Mouse (Mus musculus): Measurements from ENCODE around the gene Trappc11. TPM values are rescaled to one million over a fixed set of nuclear protein-coding genes. Genes with fewer than 3 reads are reported as not detected.

The Trappc11 gene
- 10 to 100 TPM; 51.7 to 59.0 (median 54.9) TPM for total RNA-seq (2022)

DNA sequence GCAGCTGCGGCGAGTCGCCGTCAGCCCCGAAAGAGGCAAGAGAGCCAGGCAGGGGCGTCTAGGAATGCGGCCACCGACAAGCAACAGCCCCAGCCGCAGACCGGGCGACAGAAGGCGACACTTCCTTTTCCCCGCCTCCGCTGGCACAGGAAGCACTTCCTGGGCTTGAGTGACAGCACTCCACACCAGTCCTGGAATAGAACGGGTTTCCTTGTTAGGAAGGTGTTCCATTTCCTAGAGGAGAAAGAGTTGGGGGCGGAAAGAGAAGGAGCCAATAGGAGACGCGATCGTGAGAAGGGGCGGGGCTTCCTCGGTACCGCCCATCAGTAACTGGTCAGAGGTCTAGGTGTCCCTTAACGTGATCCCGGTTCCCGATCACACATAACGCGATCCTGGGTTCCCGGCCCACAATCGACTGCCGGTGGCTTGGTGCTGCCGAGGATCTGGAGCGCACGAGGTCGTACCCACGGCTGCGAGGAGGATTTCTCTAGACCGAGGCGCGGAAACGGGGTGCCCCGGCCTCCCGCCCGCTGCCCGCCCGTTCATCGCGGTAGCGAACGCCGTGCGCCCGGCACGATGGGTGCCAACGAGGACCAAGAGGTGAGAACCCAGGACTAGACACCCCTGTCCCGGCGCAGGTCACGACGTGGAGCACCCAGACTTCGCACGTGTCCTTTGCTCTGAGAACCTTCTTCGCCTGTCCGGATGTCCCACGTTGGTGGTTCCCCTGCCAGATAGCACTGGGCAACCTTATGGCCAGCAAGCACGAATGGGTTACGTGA, at the start of gene Trappc11, which contains the start of gene Rwdd4a:
TSS of gene Trappc11 (minus strand) at position 127 of the 782 bp plus-strand sequence.
TSS of gene Rwdd4a (plus strand) at position 321 of the 782 bp plus-strand sequence.
- DNase-seq (ENCODE audit: low spot score in 2 of 2): peak; percentile 91 to 98

DNA sequence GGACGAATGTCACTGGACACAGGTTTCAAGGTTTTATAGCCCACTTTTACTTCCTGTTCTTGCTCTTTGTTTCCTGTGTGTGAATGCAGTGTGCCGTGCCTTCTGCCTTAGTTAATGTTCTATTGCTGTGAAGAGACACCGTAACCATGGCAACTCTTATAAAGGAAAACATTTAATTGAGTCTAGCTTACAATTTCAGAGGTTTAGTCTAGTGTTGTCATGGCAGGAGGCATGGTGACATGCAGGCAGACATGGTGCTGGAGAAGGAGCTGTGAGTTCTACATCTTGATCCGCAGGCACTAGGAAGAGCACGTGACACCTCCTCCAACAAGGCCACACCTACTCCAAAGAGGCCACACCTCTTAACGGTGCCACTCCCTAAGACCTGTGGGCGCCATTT, 48.2 kb upstream of the Trappc11 start:
- DNase-seq (ENCODE audit: low spot score in 2 of 2): no peak

DNA sequence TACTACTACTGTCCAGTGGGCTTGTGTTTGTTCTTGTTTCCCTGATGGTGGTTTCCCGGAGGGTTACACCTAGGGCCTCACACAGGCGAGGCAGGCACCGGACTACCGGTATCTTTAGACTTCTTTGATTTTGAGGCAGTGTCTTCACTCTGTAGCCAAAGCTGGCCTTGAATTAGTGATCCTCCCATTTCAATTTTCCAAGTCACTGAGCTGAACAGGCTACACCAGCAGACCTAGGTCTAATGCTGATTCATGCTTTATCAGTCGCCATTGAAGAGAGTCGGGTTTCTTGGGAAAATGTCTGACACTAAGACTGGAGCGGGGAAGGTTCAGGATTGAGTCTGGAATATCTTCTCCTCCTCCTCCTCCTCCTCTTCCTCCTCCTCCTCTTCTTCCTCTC, 40.2 kb upstream of the Trappc11 start:
- no peak for DNase-seq (ENCODE audit: low spot score in 2 of 2)

DNA sequence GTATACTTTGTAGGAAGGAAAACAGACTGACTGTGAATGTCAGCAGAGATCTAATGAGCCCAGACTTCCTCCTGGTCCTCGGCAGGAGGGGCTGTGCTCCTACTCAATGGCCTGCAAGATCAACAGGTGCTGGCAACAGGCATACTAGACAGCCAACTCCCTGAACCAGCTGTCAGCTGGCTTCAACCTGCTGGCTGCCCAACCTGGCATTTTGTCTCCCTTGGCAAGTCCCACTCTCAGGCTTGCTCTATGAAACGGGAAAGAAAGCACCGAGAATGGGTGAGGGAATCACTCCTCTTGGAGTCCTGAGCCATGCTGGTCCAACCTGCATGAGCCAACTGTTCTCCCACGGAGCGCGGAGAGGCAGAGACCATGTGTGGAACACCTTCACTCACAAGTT, 36.9 kb upstream of the Trappc11 start:
- DNase-seq (ENCODE audit: low spot score in 2 of 2): no peak

DNA sequence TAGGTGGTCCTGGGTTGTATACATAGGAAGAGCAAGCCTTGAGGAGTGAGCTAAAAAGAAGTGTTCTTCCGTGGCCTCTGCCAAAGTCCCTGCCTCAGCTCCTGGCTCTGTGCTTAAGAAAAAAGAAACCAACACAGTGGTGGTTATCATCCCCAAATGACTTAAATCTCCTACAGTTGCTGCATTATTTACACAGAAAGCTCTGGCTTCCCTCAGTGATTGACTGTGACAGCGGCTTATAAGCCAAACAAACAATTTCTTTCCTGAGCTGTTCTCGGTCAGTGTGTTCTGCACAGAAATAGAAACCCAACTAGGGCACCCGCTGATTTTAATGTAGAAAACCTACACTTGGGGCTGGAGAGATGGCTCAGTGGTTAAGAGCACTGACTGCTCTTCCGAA, 34.8 kb upstream of the Trappc11 start:
- no peak for DNase-seq (ENCODE audit: low spot score in 2 of 2)

DNA sequence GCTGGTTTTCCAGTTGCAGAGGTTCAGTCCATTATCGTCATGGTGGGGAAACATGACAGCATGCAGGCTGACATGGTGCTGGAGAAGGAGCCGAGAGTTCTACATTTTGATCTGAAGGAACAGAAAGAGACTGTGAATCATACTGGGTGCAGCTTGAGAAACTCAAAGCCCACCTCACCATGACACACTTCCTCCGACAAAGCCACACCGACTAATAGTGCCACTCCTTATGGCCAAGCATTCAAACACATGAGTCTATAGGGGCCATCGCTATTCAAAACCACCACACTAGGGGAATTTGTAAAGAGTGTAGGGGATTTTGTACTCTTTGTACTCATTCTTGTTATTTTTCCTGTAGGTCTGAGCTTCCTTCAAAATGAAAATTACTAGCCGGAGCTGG, 33.3 kb upstream of the Trappc11 start:
- no peak for DNase-seq (ENCODE audit: low spot score in 2 of 2)

DNA sequence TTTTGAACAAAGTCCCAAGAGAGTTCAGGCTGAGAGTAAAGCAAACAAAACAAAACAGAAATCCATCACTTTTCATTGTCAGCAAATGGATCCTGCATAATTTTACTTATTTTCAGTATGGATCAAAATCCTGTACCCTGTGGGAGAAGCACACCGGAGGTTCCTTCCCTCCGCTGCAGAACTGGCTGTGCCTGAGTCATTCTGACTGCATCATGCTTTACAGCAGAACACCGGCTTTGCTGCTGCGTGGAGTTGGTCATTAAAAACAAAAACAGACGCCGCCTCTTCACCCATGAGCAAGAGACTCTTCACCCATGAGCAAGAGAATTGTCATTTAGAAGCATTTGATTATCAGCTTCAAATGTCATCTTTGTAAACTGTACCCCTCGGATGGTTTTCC, 27.5 kb upstream of the Trappc11 start:
- DNase-seq (ENCODE audit: low spot score in 2 of 2): no peak

DNA sequence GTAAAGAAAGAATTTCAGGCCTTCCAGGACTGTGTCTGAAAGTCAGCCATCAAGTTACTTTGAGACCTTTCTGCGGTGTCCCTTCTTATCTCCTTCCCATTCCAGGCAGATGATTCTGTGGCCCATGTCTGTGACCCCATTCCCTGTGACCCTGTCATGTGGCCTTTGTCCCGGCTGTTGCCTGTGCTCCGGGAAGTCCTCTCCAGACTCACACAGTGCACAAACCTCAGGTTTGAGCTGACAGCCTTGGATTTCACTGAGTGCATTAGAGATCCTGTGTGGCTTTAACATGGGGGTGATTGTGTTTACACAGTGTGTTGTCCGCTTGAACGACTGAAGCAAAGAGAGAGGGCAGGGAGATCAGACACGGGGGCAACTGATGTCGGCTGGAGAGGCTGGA, 25.0 kb upstream of the Trappc11 start:
- DNase-seq (ENCODE audit: low spot score in 2 of 2): no peak

DNA sequence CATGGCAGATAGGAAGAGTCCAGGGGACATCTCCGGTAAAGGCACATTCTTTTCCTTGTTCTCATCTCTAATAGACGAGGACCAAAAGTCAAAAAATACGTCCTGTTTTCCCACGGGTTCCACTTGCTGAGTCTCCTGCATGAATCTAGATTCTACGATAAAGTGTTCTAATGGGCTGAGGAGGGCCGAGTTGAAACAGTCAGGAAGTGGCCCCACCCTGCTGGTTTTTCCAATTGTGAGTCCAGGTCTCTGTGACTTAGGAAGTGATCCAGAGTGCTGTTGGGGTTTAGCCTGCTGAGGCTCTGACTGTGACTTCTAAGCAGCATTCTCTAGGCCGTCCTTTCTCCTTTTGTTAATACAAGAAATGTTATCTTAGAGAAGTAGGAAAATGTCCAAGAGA, 23.2 kb upstream of the Trappc11 start:
- no peak for DNase-seq (ENCODE audit: low spot score in 2 of 2)

DNA sequence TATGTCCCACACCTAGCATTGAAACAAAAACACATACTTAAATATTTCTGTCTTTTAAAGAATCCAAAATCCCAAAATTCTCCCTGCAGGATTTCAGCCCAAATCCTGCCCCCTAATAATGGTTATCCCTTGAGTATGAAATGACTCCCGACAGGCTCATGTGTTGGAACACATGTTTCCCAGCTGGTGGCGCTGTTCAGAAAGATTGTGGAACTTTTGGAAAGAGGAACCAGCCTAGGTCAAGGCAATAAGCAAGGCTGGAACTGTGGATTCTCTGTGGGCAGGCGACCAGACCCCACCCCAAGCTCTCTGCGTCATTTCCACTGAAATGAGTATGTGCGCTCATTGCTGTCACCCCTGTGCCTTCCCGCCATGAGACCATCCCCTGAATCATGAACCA, 20.3 kb upstream of the Trappc11 start:
- no peak for DNase-seq (ENCODE audit: low spot score in 2 of 2)

DNA sequence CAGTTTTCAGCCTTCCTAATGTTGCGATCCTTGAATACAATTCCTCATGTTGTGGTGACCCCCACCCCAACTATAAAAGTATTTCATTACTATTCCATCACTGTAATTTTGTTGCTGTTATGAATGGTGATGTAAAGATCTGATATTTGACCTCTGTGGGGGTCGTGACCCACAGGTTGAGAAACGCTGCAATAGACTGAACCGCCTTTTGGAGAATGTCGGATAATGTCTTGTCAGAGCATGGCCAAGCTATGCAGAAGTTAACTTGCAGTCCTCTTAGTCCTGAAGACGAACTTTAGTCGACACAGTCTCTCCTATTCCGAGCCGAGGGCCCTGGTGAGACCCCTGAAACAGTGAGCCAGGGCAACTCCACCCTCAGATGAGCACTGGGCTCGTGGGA, 13.8 kb upstream of the Trappc11 start:
- no peak for DNase-seq (ENCODE audit: low spot score in 2 of 2)

DNA sequence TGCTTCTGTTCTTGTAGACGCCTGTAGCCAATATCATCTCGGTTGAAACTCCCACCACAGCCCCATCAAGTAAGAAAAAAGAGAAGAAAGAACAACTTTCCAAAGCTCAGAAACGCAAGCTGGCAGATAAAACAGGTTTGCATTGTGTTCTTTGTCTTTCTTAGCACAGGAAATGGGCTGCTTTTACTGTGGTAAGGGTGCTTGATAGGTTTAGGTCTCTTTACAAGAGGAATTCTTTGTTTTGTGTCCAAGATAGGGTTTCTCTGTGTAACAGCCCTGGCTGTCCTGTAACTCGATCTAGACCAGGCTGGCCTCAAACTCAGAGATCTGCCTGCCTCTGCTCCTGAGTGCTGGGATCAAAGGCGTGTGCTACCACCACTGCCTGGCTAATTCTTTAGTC, 10.8 kb upstream of the Trappc11 start:
- no peak for DNase-seq (ENCODE audit: low spot score in 2 of 2)

DNA sequence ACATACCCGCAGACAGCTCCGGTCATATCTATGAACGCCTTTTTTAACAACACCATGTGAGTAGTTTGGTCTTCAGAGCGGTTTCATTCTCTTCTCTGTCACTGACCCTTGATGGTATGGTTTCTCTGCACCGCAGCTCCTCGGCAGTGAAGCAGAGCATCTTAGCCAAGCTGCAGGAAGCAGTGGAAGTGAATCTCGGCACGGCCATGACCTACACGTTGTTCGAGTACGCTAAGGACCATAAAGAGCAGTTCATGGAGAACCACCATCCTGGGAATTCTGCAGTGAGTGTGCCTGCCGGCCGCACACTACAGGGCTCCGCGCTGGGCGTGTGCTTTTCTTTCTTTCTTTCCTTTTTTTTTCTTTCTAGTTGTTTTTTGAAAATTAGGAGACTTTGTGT, 9.5 kb upstream of the Trappc11 start:
- DNase-seq (ENCODE audit: low spot score in 2 of 2): no peak

DNA sequence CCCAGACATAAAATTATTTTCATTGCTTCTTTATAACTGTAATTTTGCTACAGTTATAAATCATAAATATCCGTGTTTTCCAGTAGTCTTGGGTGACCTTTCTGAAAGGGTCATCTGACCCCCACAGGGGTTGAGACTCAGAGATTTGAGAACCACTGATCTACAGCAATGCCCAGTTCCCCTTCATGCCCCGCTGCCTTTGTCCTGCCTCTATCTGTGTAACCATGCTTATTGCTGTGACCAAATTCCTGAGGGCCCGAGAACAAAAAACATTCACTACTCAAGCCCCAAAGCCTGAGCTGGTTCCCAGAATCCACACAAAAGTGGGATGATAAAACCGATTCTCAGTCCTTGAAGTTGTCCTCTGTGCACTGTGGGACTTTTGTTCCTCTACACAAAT, 5.1 kb upstream of the Trappc11 start:
- no peak for DNase-seq (ENCODE audit: low spot score in 2 of 2)

DNA sequence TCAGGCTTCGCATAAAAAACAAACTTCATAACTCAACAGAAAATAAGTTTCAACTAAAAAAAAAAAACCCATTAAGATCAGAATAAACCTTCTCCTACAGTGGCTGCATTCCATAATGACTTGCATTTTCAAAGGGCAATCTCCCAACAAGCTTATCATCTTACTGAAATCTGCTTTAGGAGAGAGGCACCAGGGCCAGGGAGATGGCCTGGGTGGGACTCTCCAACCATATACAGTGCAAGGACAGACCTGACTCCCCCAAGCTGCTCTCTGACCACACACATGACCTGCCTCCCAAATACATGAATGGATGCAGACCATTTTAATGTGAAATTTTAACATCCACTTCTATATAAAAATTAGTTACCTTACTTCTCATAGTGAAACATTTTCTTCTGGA, 5.2 kb downstream of the Trappc11 start:
- no peak for DNase-seq (ENCODE audit: low spot score in 2 of 2)

DNA sequence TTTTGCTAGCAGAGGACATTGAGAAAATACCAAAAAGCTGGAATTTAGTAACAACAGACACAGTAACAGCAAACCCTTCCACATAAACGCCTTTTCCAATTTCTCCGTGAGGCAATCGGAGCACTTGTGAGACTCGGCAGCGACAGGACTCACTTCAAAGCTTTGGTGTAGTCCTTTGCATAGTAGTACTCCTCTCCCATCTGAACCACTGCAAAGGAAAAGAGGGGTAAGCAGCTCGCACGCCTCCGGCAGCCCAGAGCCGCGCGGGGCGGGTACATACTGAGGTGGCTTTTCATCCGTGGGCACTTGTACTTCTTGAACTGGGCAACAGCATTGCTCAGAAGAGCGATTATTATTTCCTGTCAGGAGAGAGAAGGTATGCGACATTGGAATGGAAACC, 19.7 kb downstream of the Trappc11 start:
- DNase-seq (ENCODE audit: low spot score in 2 of 2): no peak

DNA sequence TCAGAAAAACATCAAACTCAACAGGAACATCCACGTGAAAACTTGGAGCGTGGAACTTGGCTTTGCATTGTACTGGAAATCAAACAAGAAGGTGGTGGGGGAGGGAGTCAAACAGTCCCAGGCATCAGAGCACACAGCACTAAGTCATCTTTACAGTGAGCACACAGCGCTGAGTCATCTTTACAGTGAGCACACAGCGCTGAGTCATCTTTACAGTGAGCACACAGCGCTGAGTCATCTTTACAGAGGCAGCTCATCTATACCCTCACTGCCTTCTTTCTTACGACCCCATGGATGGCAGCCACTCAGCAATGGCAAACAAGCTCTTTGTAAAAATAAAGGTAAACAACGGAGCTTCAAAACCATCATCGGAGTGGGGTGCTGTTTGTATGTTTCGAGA, 22.3 kb downstream of the Trappc11 start:
- DNase-seq (ENCODE audit: low spot score in 2 of 2): no peak

DNA sequence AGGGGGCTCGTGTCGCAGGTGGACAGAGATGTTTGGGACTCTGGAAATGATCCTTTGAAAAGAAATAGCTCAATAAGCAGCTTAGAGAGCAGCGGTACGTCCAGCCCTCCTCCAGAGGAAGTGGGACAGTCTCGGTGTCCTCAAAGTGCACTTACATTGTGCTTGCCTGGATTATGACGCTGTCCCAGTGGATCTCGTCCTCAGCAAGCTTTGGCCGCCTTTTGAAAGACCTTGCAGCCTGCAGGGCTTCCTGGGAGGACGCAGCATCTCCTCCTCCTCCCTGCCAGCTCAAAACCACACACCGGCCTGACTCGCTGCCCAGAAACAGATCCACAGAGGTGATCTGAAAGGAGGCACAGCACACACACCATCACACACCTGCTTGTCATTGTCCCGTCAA, 27.8 kb downstream of the Trappc11 start:
- DNase-seq (ENCODE audit: low spot score in 2 of 2): no peak

DNA sequence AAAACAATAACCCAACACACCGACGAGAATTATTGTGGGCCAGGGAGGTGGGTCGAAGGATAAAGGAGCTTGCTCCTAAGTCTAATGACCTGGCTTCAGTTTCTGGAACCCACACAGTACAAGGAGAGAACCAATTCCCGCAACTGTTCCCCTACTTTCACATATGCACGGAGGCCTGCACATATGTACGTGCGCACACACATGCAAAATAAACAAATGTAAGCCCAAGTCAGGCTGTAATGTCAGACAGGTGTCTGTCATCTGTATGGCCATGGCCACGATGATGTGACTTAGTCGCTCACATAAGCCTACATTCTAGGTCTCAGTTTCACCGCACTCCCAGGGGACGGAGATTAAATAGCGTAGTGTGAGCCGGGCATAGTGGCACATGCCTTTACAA, 30.7 kb downstream of the Trappc11 start:
- DNase-seq (ENCODE audit: low spot score in 2 of 2): no peak

DNA sequence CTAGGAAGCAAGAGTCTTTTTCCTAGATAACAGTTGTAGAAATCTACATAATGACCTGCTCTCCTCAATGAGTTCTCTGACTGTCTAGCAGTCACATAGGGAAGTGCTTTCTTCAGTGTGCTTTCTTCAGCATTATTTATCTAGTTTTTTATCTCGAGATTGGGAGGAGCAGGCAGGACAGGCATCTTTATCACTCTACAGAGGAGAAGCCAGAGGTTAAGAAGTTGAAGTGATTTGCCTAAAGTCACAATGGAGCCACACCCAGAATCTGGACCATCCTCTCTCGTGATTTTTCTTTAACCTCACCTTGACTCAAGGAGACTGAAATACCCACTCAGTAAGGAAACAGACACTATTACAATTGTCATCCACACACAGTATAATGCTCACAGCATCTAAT, 31.3 kb downstream of the Trappc11 start:
- no peak for DNase-seq (ENCODE audit: low spot score in 2 of 2)

DNA sequence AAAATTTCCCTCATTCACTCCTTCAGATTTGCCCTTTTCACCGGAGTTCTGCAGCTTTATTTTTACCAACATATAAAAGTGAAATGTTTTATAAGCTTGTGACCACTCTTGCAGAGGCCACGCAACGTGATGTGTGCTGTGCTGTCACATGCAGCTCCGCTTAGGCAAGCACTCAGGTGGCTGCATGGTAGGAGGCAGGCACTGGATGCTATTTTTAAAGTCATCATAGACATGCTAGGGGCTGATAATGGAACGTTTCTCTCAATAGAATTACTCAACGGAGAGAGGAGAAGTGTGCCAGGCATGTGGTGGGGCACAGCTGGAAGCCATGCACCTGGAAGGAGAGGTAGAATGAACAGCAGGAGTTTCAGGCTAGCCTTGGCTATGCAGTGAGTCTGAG, 37.8 kb downstream of the Trappc11 start:
- no peak for DNase-seq (ENCODE audit: low spot score in 2 of 2)

DNA sequence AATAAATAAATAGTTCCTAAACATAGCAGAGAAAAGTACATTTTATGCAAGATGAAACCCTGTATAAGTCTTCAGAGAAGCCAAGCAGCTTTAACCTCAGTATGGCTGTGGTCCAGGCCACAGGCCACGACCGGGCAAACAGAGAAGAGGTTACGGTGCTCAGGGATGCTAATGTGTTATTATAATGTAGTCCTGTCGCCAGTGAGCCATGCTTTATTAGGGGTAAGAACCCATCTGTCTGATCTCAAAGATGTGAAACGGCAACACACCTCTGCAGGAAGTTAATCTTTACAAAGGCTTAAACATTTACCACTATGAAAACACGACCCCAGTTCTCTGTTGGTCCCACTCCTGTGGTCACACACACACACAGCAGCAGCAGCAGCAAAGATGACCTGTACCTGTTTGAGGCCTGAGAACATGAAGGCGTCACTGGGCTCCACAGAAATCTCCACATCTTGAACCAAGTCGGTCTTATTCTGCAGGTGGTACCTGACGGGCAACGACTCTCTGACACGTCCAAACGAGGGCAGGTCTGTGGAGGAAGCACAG, 38.6 kb downstream of the Trappc11 start:
- DNase-seq (ENCODE audit: low spot score in 2 of 2): no peak

DNA sequence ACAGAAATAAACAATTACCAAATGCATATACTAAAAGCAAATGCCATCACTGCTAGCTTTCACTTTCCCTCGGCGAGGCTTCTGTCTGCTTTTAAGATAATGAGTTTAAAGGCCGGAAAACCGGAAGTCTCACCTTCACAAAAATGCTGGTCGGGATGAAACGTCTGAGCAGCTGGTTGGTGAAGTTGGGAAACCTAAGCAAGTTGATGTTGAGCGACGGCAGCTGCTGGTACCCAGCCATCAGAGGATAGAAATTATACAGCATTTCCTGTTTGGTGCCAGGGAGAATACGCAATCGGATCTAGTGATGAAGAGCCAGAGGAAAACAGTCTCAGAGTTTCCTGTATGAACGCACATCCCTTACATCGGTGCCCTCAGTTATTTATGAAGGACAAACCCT, 40.2 kb downstream of the Trappc11 start:
- no peak for DNase-seq (ENCODE audit: low spot score in 2 of 2)

Data from left cerebral cortex, adult 8-10 months (tissue).